In the genomic region with DNA sequence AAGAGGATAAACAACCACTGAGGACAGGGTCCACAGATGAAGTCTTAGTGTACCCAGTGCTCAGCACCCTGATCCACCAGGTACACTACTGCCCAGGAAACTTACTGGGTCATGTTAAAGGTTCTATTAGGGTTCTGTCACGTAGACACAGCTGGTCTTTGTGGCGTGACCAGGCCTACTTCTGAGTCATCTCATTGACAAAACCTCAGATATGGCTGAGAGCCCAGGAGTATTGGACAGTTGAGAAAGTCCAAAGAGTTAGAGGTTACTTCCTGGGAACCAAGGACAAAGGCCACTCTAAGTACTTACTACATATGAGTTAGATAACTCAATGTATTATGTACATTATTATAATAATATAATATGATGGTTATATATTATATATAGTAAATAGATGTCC, we compare ENCODE assay signal across 25 mouse cellular contexts.
A peak's percentile ranks its signal among the peaks of the same experiment; 100 is the strongest.
DNase-seq lines count a peak whose midpoint lies in the region; ATAC-seq lines count a peak whose summit lies in the region.
"Had no signal": no experiment of that assay in that cellular context is flagged by ENCODE, and none has a peak within 500 bp of the region (broad histone marks: within the 10 kb centered on the region; RNA-seq: fewer than 3 reads in every experiment).

No protein-coding gene starts in this region.

- no peak overlapping the region for H3K9ac ChIP-seq in intestine, embryonic 14.5 days (ENCODE audit: low read length)
- H3K9ac ChIP-seq in intestine, embryonic 16.5 days (ENCODE audit: low read depth, low read length) = no peak overlapping the region
- H3K9ac ChIP-seq: forebrain, embryonic 13.5 days; heart, embryonic 13.5 days; hindbrain, embryonic 14.5 days had no signal

- H3K4me3 ChIP-seq in intestine, embryonic 14.5 days (ENCODE audit: low read depth, low read length) = no peak overlapping the region
- no peak overlapping the region for H3K4me3 ChIP-seq in intestine, embryonic 16.5 days (ENCODE audit: low read length)
- H3K4me3 ChIP-seq: forebrain, embryonic 10.5 days; forebrain, embryonic 13.5 days; heart, adult 2 months; heart, embryonic 10.5 days; heart, embryonic 13.5 days had no signal

- WGBS in intestine, embryonic 14.5 days = 86% methylated on average over 2 of the region's 2 CpGs
- WGBS in intestine, embryonic 16.5 days = 91% methylated on average over 2 of the region's 2 CpGs

- H3K27ac ChIP-seq in intestine, embryonic 14.5 days (ENCODE audit: low read depth) = no peak overlapping the region
- no peak overlapping the region for H3K27ac ChIP-seq in intestine, embryonic 16.5 days (ENCODE audit: low read length)
- H3K27ac ChIP-seq: forebrain, embryonic 10.5 days; forebrain, embryonic 13.5 days; heart, adult 2 months; heart, embryonic 10.5 days; heart, embryonic 13.5 days; hindbrain, embryonic 14.5 days; hindbrain, postnatal 0 days had no signal

- peak; percentile 12 for DNase-seq in adrenal gland, adult 8-10 months
- DNase-seq in adrenal gland, adult 18-20 months (ENCODE audit: low spot score in 2 of 2) = no peak
- peak; percentile 20 for DNase-seq in intestine, embryonic 14.5 days (ENCODE audit: low spot score)
- peak; percentile 31 for DNase-seq in 3T3-L1 (ENCODE audit: low read depth, low spot score)
- peak; percentile 60 for DNase-seq in Muller cell, postnatal 12 days (ENCODE audit: inconsistent ontology term)
- no peak for DNase-seq in left cerebral cortex, adult 18-20 months (ENCODE audit: low spot score in 2 of 2)
- DNase-seq: cerebellum, adult 18-20 months; cerebellum, adult 9-10 months; cerebellum, postnatal 14 days; gastrocnemius, postnatal 10 days; gastrocnemius, postnatal 36 days; heart, adult 2 months; heart, postnatal 14 days; heart, postnatal 4 days; kidney, adult 11 months had no signal

- no peaks in the 10 kb centered on the region for H3K36me3 ChIP-seq in intestine, embryonic 14.5 days (ENCODE audit: control insufficient read depth, insufficient read depth, low read length)
- no peaks in the 10 kb centered on the region for H3K36me3 ChIP-seq in intestine, embryonic 16.5 days (ENCODE audit: control insufficient read depth, insufficient read depth, low read length)
- H3K36me3 ChIP-seq: forebrain, embryonic 10.5 days; heart, embryonic 10.5 days; heart, embryonic 13.5 days had no signal

- H3K9me3 ChIP-seq in intestine, embryonic 14.5 days (ENCODE audit: control insufficient read depth, low read length) = no peaks in the 10 kb centered on the region
- no peaks in the 10 kb centered on the region for H3K9me3 ChIP-seq in intestine, embryonic 16.5 days (ENCODE audit: control insufficient read depth, low read length)
- H3K9me3 ChIP-seq: forebrain, embryonic 10.5 days; forebrain, embryonic 13.5 days; heart, embryonic 10.5 days; heart, embryonic 13.5 days had no signal

- ATAC-seq in intestine, embryonic 14.5 days (replicated peaks; ENCODE audit: low FRiP score, low TSS enrichment, low read depth) = no peak
- no peak for ATAC-seq in intestine, embryonic 16.5 days
- ATAC-seq: forebrain, embryonic 13.5 days; forebrain, embryonic 16.5 days; hindbrain, postnatal 0 days; inflammation-experienced regulatory T-cells, adult 6 months; Patski had no signal

- H3K4me2 ChIP-seq in intestine, embryonic 14.5 days (ENCODE audit: low read length) = no peak overlapping the region
- H3K4me2 ChIP-seq in intestine, embryonic 16.5 days (ENCODE audit: low read depth, low read length) = no peak overlapping the region
- H3K4me2 ChIP-seq: forebrain, embryonic 13.5 days; heart, embryonic 13.5 days; hindbrain, embryonic 14.5 days had no signal

- no peaks in the 10 kb centered on the region for H3K27me3 ChIP-seq in intestine, embryonic 14.5 days (replicated peaks; ENCODE audit: control insufficient read depth, insufficient read depth, low read length)
- no peaks in the 10 kb centered on the region for H3K27me3 ChIP-seq in intestine, embryonic 16.5 days (replicated peaks; ENCODE audit: control insufficient read depth, insufficient read depth, low read length)
- H3K27me3 ChIP-seq: forebrain, embryonic 13.5 days; heart, embryonic 13.5 days; Patski had no signal

- H3K4me1 ChIP-seq in intestine, embryonic 14.5 days (replicated peaks; ENCODE audit: control insufficient read depth, insufficient read depth, low read length) = no peaks in the 10 kb centered on the region
- no peaks in the 10 kb centered on the region for H3K4me1 ChIP-seq in intestine, embryonic 16.5 days (ENCODE audit: control insufficient read depth, insufficient read depth, low read length)
- H3K4me1 ChIP-seq: forebrain, embryonic 10.5 days; forebrain, embryonic 13.5 days; heart, embryonic 10.5 days; heart, embryonic 13.5 days had no signal

Comparison
In these comparisons a context has a peak if more than half of its experiments do, and no peak if none do; other contexts are left out.
1. DNase-seq: peak in adrenal gland, adult 8-10 months (single experiment), intestine, embryonic 14.5 days (single experiment), 3T3-L1 (single experiment) and Muller cell, postnatal 12 days (single experiment); none in adrenal gland, adult 18-20 months (0 of 2) and left cerebral cortex, adult 18-20 months (0 of 2).